Mouse (Mus musculus): Measurements from ENCODE around the gene Sult6b2. TPM values are rescaled to one million over a fixed set of nuclear protein-coding genes. Genes with fewer than 3 reads are reported as not detected.

Gene Sult6b2
- total and polyA plus RNA-seq, 2 experiments from 2014 or later: not detected

- TF ChIP-seq CTCF (IDR thresholded peaks at IDR 0.05; ENCODE audit: low read depth) (no peak), EP300 (IDR thresholded peaks at IDR 0.05; ENCODE audit: low read depth) (no peak)
- H3K36me3 ChIP-seq (replicated peaks; ENCODE audit: control insufficient read depth, insufficient read depth, low read length): no peaks in the 10 kb centered on the region
- H3K4me1 ChIP-seq (ENCODE audit: control insufficient read depth, insufficient read depth): no peaks in the 10 kb centered on the region
- no peak overlapping the region for H3K27ac ChIP-seq (ENCODE audit: low read depth)
- H3K27me3 ChIP-seq (ENCODE audit: control insufficient read depth, insufficient read depth, low read length): 0 out of 2 replicates have a peak, but pooled peaks cover 3% of the 10 kb centered on the region
- no peak overlapping the region for H3K4me3 ChIP-seq (ENCODE audit: low read depth, low read length)
- no peaks in the 10 kb centered on the region for H3K9me3 ChIP-seq (replicated peaks; ENCODE audit: control insufficient read depth, low read length)
- 22% methylated on average over 6 of the region's 6 CpGs for WGBS
- no peak overlapping the region for H3K9ac ChIP-seq (replicated peaks; ENCODE audit: low read depth, low read length)
- H3K4me2 ChIP-seq (ENCODE audit: low read depth, low read length): no peak overlapping the region
- DNase-seq (ENCODE audit: low spot score): no peak
- no peak for ATAC-seq (ENCODE audit: insufficient read depth, low read depth)
Observed at GRCm38 (mm10) chr6:142809373-142810098, 5.2 kb upstream of the Sult6b2 start.

GRCm38 (mm10) chr6:142806326-142806725, 2.0 kb upstream of the Sult6b2 start:
- WGBS: 61% methylated on average over 4 of the region's 4 CpGs
- no peak overlapping the region for H3K4me2 ChIP-seq (ENCODE audit: low read depth, low read length)
- TF ChIP-seq EP300 (IDR thresholded peaks at IDR 0.05; ENCODE audit: low read depth) (no peak), CTCF (IDR thresholded peaks at IDR 0.05; ENCODE audit: low read depth) (no peak)
- no peaks in the 10 kb centered on the region for H3K4me1 ChIP-seq (ENCODE audit: control insufficient read depth, insufficient read depth)
- no peaks in the 10 kb centered on the region for H3K36me3 ChIP-seq (replicated peaks; ENCODE audit: control insufficient read depth, insufficient read depth, low read length)
- H3K9ac ChIP-seq (replicated peaks; ENCODE audit: low read depth, low read length): no peak overlapping the region
- DNase-seq (ENCODE audit: low spot score) (no peak), ATAC-seq (ENCODE audit: insufficient read depth, low read depth) (no peak)
- no peaks in the 10 kb centered on the region for H3K27me3 ChIP-seq (ENCODE audit: control insufficient read depth, insufficient read depth, low read length)
- no peak overlapping the region for H3K27ac ChIP-seq (ENCODE audit: low read depth)
- no peaks in the 10 kb centered on the region for H3K9me3 ChIP-seq (replicated peaks; ENCODE audit: control insufficient read depth, low read length)
- no peak overlapping the region for H3K4me3 ChIP-seq (ENCODE audit: low read depth, low read length)

GRCm38 (mm10) chr6:142802617-142803525, 1.4 kb downstream of the Sult6b2 start:
- Histone ChIP-seq H3K9me3 (replicated peaks; ENCODE audit: control insufficient read depth, low read length) (no peaks in the 10 kb centered on the region), H3K4me2 (ENCODE audit: low read depth, low read length) (no peak overlapping the region), H3K27ac (ENCODE audit: low read depth) (no peak overlapping the region), H3K4me3 (ENCODE audit: low read depth, low read length) (no peak overlapping the region), H3K36me3 (replicated peaks; ENCODE audit: control insufficient read depth, insufficient read depth, low read length) (no peaks in the 10 kb centered on the region), H3K27me3 (ENCODE audit: control insufficient read depth, insufficient read depth, low read length) (no peaks in the 10 kb centered on the region), H3K9ac (replicated peaks; ENCODE audit: low read depth, low read length) (no peak overlapping the region), H3K4me1 (ENCODE audit: control insufficient read depth, insufficient read depth) (no peaks in the 10 kb centered on the region)
- DNase-seq (ENCODE audit: low spot score) (no peak), ATAC-seq (ENCODE audit: insufficient read depth, low read depth) (no peak)
- TF ChIP-seq EP300 (IDR thresholded peaks at IDR 0.05; ENCODE audit: low read depth) (no peak), CTCF (IDR thresholded peaks at IDR 0.05; ENCODE audit: low read depth) (no peak)
- WGBS: 62% methylated on average over 11 of the region's 11 CpGs

GRCm38 (mm10) chr6:142801687-142802086, 2.6 kb downstream of the Sult6b2 start:
- Histone ChIP-seq H3K4me3 (ENCODE audit: low read depth, low read length) (no peak overlapping the region), H3K27me3 (ENCODE audit: control insufficient read depth, insufficient read depth, low read length) (no peaks in the 10 kb centered on the region), H3K4me1 (ENCODE audit: control insufficient read depth, insufficient read depth) (no peaks in the 10 kb centered on the region), H3K27ac (ENCODE audit: low read depth) (no peak overlapping the region), H3K36me3 (replicated peaks; ENCODE audit: control insufficient read depth, insufficient read depth, low read length) (no peaks in the 10 kb centered on the region), H3K4me2 (ENCODE audit: low read depth, low read length) (no peak overlapping the region), H3K9ac (replicated peaks; ENCODE audit: low read depth, low read length) (no peak overlapping the region), H3K9me3 (replicated peaks; ENCODE audit: control insufficient read depth, low read length) (no peaks in the 10 kb centered on the region)
- ATAC-seq (ENCODE audit: insufficient read depth, low read depth) (no peak), DNase-seq (ENCODE audit: low spot score) (no peak)
- 81% methylated on average over 5 of the region's 5 CpGs for WGBS
- TF ChIP-seq CTCF (IDR thresholded peaks at IDR 0.05; ENCODE audit: low read depth) (no peak), EP300 (IDR thresholded peaks at IDR 0.05; ENCODE audit: low read depth) (no peak)

- no peaks in the 10 kb centered on the region for H3K4me1 ChIP-seq (ENCODE audit: control insufficient read depth, insufficient read depth)
- WGBS: 67% methylated on average over 7 of the region's 7 CpGs
- H3K27me3 ChIP-seq (ENCODE audit: control insufficient read depth, insufficient read depth, low read length): no peaks in the 10 kb centered on the region
- H3K4me3 ChIP-seq (ENCODE audit: low read depth, low read length): no peak overlapping the region
- no peak overlapping the region for H3K4me2 ChIP-seq (ENCODE audit: low read depth, low read length)
- no peak overlapping the region for H3K9ac ChIP-seq (replicated peaks; ENCODE audit: low read depth, low read length)
- ATAC-seq (ENCODE audit: insufficient read depth, low read depth) (no peak), DNase-seq (ENCODE audit: low spot score) (no peak)
- TF ChIP-seq CTCF (IDR thresholded peaks at IDR 0.05; ENCODE audit: low read depth) (no peak), EP300 (IDR thresholded peaks at IDR 0.05; ENCODE audit: low read depth) (no peak)
- H3K9me3 ChIP-seq (replicated peaks; ENCODE audit: control insufficient read depth, low read length): no peaks in the 10 kb centered on the region
- H3K27ac ChIP-seq (ENCODE audit: low read depth): no peak overlapping the region
- H3K36me3 ChIP-seq (replicated peaks; ENCODE audit: control insufficient read depth, insufficient read depth, low read length): no peaks in the 10 kb centered on the region
Observed at GRCm38 (mm10) chr6:142799704-142800374, 4.5 kb downstream of the Sult6b2 start.

All from heart, postnatal 0 days (tissue).